Mouse (Mus musculus): ENCODE data around the gene Fam189a1.
A peak's percentile ranks its signal among the peaks of the same experiment; 100 is the strongest.

Fam189a1 gene

DNA sequence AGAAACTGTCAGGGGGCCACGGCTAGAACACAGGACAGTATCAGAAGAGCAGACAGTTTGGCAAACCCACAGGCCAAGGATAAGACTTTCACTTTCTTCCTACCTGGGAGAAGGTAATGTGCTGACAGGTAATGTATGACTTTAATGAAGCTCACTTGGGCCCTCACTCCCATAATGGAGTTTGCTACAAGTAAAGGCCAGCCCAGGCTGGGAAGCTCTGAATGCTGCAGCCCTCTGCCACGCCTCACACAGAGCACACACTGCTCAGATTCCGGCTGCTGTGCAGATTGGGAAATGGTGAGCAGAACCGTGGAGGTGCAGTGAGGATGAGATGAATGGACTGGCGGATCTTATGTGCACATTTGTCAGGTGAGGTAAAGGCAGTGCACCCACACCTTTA is 211.7 kb downstream of the Fam189a1 start:
- no peak for DNase-seq

DNA sequence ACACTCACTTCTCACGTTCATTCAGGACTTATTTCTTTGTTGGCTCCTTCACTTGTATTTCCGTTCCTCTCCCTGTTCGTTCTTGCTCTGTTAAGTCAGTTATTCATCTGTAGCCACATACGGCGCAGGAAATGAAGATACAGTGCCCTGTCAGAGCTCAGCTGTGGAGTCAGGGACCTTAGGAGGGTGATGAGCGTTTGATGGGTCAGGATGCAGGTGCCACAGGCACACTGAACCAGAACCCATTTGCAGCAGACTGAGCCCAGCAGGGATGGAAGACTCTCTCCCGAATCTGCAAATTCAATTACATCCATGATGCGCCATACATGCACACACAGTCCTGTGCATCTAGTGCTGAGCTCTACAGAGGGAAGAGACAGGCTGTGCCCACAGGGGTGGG is 212.2 kb downstream of the Fam189a1 start:
- no peak for DNase-seq

DNA sequence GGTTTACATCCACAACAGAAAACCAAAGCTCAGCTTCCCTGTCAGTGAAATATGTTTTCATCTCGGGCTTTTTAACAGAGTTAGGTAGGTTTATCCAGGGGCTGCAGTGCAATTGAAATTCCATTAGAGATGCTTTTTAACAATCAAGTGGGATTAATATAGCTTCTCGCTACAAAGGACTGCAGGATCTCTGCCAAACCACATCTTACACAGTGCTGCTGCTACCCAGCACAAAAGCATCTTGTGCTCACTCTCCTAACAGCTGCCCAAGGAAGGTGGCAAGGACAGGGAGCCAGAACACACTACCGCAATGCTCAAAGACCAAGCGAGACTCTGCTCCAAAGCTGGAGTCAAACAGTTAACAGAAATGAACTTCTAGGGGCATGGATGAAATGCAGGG is 219.4 kb downstream of the Fam189a1 start:
- DNase-seq, result no peak

DNA sequence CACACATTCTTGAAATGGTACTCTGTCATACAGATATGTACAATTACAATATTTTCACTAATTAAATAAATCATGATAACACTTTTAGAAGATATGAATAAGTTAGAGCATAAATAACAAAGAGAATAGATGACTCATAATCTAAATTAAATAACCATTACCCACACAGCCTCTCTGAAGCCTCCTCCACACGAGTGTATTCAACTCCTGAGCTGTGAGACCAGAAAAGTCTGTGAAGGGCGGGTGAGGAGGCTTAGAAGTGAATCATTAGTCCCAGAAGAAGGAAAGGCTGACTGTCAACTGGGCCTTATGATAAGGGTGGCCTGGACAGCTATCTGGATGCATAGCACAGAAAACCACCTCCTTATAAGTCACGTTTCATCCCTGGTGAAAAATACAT is 222.3 kb downstream of the Fam189a1 start:
- DNase-seq, result no peak

DNA sequence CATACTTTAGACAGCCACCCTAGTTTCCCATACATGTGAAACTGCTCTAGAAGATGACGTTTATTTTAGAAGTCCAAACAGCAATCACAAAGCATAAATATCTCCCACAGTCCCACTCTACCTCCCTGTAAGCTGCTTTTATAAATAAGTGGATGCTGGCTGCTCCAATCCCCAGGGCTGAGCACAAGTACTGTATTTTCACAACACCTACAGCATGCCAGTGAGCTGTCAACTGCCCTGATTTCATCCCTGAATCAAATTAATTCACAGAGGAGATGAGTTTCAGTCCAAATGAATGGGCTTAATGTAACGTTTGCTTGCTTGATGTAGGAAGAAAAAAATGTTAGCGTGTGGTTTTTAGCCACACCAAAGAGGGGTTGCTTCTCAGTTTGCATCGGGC is 225.4 kb downstream of the Fam189a1 start:
- no peak for DNase-seq

DNA sequence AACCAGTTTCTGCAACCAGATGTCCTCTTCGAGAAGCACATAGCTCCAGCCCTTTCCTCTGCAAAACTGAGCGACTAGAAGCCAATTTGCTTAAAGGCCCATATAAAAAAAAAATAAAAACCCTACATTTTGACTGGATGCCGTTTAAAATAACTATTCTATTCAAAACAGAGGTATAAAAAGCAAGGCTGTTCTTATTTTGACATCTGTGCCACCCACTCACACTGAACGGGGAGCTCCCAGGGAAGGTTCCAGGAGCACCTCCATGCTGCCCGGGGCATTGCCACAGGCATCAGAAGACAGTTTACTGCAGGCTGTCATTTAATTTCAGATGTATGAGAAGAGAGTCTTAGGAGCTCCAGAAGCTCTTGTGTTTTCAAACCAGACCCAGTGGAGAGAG is 232.5 kb downstream of the Fam189a1 start:
- DNase-seq, result no peak

DNA sequence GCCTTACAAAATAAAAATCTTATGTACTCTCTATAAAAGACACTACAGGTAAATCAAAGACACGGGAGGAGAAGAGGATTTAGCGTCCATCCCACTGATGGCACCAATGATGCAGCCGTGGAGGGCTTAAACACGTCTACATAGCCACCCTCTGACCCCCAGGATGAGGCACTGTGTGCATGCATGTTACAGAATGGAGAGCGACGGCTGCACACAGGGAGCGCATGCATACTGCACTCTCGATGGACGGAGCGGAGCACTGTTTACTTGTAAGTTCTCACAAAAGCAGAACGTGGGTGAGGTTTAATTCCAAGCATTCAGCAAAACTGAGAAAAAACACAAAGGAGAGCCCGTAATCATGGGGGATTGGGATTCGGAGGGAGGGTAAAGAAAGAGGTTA is 235.2 kb downstream of the Fam189a1 start:
- DNase-seq, result no peak

DNA sequence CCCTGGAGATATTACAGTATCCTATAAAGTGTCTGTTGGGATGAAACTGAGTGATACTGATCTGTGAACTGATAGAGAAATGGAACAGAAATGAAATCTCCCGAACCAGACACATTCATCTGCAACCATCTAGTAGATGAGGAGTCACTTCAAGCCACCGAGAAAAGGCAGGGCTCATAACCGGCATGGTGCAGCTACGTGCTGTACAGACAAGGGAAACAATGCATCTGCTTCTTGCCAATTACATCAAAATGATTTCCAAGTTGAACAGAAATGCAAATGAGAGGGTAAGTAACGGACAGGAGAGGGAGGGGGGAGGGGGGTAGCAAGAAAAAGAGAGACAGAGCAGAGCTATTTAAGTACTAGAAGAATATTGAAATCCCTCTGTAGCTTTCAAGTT is 235.6 kb downstream of the Fam189a1 start:
- DNase-seq, result no peak

DNA sequence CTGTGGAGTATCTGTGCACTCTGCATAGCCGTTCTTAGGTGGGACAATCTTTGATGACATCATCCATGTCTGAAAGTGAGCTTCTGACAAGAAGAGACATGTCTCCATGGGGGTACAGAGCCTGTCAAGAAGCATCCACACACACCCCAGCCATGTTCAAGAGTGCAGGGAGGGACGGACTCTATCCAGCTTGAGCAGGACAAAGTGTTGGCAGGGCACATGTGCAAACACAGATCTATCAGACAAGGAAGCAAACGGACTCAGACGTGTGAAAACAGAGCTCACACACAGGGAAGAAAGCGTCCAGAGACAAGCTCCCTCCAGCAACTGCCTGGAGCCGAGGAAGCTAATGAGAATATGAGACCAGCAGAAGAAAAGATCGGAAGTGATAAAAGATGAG is 239.7 kb downstream of the Fam189a1 start:
- DNase-seq, result no peak

DNA sequence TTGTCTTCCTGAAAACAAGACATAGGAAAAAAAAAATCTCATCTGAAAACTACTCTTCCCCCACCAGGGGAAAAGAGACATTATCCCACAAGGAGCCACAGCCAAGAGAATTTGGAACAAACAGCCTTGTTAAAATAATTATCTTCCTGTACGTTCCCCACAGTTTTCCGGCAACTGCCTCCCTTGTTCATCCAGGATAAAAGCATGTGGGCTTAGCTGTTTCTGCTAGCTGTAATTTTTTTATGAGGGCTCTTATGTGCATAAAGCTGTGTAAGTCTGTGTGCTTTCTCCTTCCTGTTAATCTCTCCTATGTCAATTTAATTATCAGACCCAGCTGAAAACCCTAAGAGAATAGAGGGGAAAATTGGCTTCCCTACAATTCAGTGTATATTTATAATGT is 241.2 kb downstream of the Fam189a1 start:
- DNase-seq, result no peak

DNA sequence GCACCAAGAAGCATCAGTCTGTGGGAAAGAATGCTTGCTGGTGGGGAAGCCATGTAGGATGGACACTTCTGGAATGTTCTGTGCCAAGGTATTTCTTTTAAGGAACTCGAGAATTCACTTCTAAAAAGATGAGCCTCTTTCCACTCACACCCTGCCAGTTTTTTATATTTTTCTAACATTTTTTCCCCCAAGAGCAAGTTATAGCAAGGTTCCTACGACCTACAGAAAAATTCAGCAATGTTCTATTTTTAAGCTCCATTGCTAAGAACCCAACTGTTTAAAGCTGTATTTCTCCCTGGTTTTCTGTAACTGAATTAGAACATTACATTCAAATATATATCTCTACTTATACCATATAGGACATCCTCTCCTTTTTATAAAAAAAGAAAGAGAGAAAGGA is 244.4 kb downstream of the Fam189a1 start:
- DNase-seq, result no peak

DNA sequence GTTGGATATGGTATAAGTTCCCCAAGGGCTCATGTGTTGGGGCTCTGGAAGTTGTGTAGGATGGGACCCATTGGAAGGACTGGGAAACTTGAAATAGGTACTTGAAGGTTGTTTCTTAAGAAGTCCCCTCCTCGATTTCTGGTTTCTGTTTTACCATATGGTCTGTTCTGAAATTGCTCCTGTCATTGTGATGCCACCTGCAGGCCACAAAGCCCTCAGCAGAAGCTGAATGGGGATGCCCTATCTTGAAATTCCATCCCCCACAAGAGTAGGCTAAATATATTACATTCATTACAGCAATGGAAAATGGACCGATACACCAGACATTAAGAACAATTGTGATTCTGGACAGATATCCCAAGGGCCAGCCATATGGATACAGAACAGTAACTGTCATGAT is 246.2 kb downstream of the Fam189a1 start:
- no peak for DNase-seq

DNA sequence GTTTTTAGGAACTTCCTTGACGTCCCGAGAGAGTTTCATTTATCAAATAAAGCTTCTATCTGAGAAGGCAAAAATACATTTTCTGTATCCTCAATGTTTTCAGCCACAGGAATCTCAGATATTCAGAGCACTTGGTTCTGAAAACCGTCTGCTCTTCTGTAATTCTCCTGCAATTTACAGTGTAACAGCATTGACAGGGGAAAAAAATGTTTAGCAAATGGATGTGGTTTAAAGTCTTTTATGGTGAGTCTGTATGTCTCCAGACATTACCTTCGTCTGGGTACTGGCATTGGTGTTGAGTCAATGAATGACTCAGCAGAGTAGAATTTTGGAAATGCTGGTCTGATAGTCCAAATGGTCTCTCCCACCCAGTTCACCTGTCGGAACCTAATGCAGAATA is 249.4 kb downstream of the Fam189a1 start:
- DNase-seq, result no peak

DNA sequence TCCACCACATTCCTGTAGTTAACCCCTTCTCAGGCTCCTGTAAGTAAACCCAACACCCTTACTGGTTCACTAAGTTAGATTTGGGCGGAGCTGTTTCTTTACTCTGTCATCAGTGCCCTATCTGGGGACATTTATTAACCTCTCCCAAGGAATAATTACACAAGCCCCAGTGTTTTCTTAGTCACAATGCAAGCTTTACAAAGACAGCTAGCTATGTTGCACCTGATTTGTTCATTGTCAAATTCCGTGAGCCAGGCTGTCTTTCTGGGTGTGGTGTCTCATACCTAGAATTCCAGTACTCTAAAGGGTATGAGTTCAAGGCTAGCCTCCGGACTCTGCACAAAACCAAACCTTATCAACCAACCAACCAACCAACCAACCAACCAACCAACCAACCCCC is 250.9 kb downstream of the Fam189a1 start:
- DNase-seq, result no peak

DNA sequence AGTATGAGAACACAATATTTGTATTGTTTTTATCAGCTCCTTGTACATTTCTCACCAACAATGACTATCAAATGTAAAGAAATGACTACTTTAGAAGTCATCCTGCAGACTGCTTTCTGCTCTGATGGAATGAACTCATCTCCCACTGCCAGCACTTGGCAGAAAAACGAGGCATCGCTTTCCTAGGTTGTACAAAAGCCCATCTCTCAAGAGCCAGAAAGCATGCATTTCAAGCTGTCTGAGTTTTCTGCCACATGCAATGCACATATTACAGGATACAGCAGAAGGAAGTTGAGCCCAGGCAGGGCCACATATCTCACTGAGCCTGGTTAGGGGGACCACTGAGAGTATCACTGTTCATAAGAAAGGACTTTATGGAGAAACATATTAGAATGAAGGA is 256.1 kb downstream of the Fam189a1 start:
- no peak for DNase-seq

DNA sequence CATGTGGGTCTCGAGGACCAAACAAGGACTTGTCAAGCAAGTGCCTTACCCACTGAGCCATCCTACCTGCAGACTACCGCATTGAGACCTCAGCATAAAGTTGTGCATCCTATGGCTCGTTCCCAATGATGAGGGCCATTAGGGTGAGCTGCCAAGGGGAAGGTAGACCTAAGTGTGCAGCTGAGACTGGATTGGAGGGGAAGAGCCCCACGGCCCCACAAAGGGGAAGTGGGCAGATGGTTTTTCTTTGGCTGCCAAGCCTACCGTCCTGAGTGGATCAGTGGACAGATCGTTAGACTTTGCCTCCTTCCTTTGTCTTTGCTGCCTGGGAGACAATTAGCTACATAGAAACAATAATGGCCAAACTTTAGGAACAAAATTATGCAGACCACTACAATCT is 259.8 kb downstream of the Fam189a1 start:
- DNase-seq, result no peak

DNA sequence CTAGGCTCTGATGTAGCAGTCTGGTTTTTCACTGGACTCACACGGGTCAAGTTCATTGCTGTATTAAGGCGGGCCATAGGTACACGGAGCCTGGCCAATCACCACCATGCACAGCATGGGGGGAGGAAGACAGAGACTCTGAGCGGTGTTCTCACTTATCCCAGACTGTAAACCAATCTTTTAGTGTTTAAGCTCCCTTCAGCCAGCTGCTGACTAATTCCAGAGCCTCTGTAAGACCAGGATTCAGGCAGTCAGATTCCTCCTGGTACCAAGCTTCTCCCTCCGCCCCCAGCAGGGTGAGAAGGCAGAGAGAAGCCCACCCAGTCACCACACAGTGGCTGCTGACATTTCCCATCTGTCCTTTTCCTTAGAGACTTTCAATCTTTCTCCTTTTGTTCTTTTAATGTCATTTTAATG is 260.7 kb downstream of the Fam189a1 start:
- no peak for DNase-seq

DNA sequence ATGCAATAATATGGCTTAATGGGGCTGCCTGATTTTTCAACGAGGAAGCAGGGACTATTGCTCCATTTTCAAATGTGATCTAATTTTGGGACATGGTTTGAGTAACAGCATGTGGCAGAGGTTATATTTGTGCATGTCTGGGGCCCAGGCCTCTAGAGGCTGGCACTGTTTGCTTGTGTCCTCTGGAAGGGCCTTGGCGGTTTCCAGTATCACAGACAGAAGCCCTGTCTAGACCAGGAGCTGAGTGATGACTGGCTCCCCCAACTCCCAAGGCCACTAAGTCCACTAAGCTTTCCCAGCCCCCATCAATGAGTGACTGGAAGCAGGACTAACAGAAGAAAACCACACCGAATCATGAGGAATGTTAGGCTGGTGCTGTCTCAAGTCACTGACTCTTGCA is 265.2 kb downstream of the Fam189a1 start:
- no peak for DNase-seq

DNA sequence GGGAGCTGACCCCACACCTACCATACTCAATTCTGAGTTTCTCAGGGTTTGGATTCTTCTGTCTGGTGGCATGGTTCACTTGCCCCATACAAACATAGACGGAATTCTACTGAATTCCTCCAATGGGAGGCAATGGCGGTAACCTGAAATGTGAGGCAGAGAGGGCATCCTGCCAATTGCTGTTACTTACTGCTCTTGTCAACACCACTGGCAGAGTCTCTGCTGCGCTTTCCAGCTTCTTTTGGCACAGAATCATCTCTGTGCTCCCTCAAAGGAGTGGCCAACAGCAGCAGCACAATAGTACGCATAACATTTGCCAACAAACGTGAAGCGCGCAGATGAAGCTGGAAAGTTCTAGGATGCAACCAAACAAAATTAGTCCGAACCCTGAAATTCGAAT is 266.5 kb downstream of the Fam189a1 start:
- peak; percentile 41 for DNase-seq

DNA sequence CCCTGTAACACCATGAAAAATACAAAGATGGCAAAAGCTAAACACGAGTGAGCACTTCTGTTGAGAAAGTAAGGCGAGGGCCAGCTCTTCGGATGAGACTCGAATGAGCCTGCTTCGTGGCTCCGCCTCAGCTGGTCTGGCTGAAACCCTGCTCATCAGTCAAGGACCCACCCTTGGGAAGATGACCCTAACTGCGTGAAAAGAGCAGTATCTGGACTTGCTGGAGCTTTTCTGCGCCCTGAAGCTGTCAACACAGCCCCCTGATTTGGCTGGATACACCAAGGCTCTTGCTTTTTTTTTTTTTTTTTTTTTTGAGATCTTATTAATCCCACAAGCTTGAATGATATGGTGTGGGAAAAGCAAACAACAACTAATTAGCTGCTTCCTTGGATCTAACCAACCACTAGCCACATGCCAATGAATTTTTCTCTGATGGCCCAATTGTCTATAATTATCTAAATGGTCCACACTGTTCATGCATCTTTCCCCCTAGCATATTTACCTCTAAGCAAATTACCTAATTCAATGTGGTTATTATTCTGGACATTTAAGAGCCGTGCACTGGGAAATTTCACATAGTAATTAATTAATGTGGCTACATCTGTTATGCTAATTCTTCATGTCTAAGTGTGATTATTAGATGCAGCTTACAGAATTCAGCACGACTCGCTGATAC is 272.0 kb downstream of the Fam189a1 start:
- no peak for DNase-seq

DNA sequence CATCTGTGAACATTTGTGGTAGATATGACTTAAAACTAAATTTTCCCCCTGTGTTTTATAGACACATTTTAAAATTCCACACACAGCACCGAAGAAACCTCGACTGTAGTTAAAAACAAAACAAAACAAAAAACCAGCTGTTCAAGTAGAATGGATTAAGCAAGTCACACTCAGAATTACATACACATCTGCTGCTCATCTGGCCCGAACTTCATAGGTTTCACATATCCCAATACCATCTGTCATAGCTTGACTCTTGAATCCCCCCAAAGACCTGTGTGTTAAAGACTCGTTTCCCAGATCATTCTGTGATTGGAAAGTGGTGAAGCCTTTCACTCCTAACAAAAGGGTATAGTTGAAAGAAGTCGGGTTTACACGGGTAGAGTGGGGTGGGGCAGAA is 274.1 kb downstream of the Fam189a1 start:
- no peak for DNase-seq

DNA sequence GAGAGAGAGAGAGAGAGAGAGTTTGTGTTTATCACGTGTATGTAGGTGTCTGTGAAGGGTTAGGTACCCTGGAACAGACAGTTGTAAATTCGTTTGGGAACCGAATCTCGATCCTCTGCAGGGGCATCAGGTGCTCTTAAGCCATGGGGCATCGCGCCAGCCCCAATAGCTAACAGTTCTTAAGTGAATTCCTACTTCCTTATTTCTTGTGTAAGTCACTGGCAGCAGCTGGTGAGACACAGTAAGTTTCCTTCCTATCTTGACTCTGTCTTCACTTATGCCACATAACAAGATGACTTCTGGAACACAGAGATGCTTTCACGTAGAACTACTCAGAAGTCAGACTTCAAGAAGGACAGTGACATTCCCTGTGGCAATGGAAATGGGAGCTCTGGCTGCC is 275.0 kb downstream of the Fam189a1 start:
- no peak for DNase-seq

DNA sequence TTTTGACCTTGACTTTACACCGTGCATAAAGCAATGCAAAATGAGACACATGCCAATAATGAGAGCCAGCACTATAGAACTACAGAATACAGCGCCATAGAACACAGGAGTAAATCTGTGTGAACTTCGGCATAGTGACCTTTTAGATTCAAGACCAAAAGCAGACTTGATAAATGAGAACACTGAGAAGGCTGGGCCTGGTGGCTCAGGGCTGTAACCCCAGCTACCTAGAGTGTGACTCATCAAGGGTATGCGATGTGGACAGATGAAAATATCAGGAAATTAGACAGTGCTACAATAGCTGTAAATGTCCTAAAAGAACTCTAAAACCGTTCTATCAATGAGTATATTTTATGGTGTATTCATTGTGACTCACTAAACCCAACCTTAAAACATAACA is 276.0 kb downstream of the Fam189a1 start:
- no peak for DNase-seq

DNA sequence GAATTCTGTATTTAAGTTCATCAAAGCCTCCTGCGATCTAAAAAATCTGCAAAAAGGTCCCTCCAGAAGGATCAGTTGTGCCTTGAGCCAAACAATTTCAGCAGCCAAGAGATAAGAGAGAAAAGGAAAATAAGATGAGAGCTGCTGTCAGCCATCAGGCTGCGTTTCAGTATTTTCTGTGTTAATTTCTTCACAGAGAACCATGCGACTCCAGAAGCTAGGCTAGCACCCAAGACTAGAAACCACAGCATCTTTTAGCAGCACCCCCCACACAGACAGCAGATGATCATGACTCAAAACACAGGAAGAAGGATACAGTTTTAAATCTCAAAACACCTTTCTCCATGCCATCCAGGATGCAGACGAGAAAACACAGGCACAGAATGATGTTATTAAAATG is 281.4 kb downstream of the Fam189a1 start:
- no peak for DNase-seq

DNA sequence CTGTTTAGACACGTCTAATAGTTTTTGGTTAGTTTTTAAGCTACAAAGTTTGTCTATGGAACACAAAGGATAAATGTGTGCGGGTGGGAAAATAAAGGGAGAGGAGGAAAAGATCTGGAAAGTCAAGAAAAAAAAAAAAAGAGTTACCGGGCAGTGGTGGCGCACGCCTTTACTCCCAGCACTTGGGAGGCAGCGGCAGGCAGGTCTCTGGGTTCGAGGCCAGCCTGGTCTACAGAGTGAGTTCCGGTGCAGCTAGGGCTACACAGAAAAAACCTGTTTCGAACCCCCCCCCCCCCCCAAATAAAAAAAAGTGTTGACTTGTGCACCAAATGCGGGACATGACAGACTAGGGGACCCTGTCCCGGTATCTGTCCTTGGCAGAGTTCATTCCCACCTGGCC is 283.1 kb downstream of the Fam189a1 start:
- no peak for DNase-seq

DNA sequence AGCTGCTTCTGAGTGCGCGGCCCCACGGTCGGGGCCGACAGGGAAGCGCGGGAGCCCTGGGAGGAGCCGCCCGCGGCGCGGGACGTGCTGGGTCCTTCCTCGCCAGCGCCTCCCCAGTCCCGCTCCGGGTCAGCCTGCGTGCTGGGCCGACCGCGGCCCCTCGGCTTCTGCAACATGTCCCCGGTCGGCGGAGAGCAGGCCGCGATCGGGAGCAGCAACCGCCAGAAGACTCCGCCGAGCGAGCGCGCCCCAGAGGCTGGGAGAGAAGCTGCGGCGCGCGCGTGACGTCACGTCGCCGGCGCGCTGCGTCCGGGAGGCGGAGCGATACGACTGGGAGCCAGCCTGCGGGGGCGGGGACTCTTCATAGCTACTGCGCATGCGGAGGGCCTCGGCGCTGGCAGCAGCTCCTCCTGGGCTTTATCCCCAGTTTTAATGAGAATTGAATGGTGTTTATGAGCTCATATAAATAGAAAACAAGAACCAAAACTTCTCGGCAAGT is 283.6 kb downstream of the Fam189a1 start, which contains the start of gene Nsmce3:
Nsmce3 (minus strand) TSS at position 255 of the 499 bp plus-strand sequence.
- DNase-seq, result peak; percentile 96
